ENCODE assay signal across 13 mouse cellular contexts in the genomic region with DNA sequence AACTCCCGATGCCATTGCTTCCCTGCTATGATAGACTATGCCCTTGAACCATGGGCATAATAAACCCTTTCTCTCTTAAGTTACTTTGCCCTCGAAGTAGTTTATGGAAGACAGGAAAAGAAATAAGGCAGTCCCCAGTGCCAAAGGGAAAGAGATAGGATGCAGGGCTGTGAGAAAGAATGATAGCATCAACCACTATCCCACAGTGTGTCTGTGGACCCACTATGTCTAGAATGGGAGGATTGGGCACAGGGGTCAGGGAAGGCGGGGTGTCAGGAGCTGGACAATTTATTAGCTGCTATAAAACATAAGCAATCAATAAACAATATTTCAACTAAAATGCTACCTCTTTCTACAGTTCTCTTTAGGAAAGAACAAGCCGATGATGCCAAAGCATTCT.
A peak's percentile ranks its signal among the peaks of the same experiment; 100 is the strongest.
DNase-seq lines count a peak whose midpoint lies in the region; ATAC-seq lines count a peak whose summit lies in the region.
"Had no signal": no experiment of that assay in that cellular context is flagged by ENCODE, and none has a peak within 500 bp of the region (broad histone marks: within the 10 kb centered on the region; RNA-seq: fewer than 3 reads in every experiment).

No protein-coding gene starts in this region.

- ATAC-seq in forebrain, embryonic 15.5 days (replicated peaks) = peak; percentile 18; the same call in 1 of the 2 replicates
- no peak for ATAC-seq in midbrain, embryonic 12.5 days (ENCODE audit: low FRiP score, low read depth)
- no peak for ATAC-seq in kidney, embryonic 16.5 days (ENCODE audit: low FRiP score, low TSS enrichment)

- H3K9ac ChIP-seq in forebrain, embryonic 15.5 days (replicated peaks) = no peak overlapping the region
- H3K9ac ChIP-seq in midbrain, embryonic 12.5 days (replicated peaks) = no peak overlapping the region
- H3K9ac ChIP-seq in kidney, embryonic 16.5 days (replicated peaks; ENCODE audit: low read length) = no peak overlapping the region

- H3K4me2 ChIP-seq in forebrain, embryonic 15.5 days (replicated peaks) = no peak overlapping the region
- no peak overlapping the region for H3K4me2 ChIP-seq in midbrain, embryonic 12.5 days (replicated peaks)
- H3K4me2 ChIP-seq in kidney, embryonic 16.5 days (replicated peaks; ENCODE audit: low read depth, low read length) = no peak overlapping the region

- no peak overlapping the region for H3K4me3 ChIP-seq in forebrain, embryonic 15.5 days
- no peak overlapping the region for H3K4me3 ChIP-seq in midbrain, embryonic 12.5 days
- no peak overlapping the region for H3K4me3 ChIP-seq in kidney, embryonic 16.5 days (ENCODE audit: low read length)
- H3K4me3 ChIP-seq: megakaryocyte, embryonic 14.5 days had no signal

- H3K27me3 ChIP-seq in forebrain, embryonic 15.5 days = no peaks in the 10 kb centered on the region
- H3K27me3 ChIP-seq in midbrain, embryonic 12.5 days = no peaks in the 10 kb centered on the region
- H3K27me3 ChIP-seq in kidney, embryonic 16.5 days (ENCODE audit: insufficient read depth, low read length) = no peaks in the 10 kb centered on the region
- H3K27me3 ChIP-seq: CH12.LX; megakaryocyte, embryonic 14.5 days had no signal

- no peaks in the 10 kb centered on the region for H3K9me3 ChIP-seq in forebrain, embryonic 15.5 days
- H3K9me3 ChIP-seq in midbrain, embryonic 12.5 days = no peaks in the 10 kb centered on the region
- H3K9me3 ChIP-seq in kidney, embryonic 16.5 days (ENCODE audit: low read length) = no peaks in the 10 kb centered on the region
- H3K9me3 ChIP-seq: megakaryocyte, embryonic 14.5 days had no signal

- no peaks in the 10 kb centered on the region for H3K36me3 ChIP-seq in forebrain, embryonic 15.5 days
- peaks cover 9% of the 10 kb centered on the region for H3K36me3 ChIP-seq in midbrain, embryonic 12.5 days
- H3K36me3 ChIP-seq in kidney, embryonic 16.5 days (ENCODE audit: insufficient read depth, low read length) = no peaks in the 10 kb centered on the region

- peak overlapping the region; percentile 72 for H3K27ac ChIP-seq in forebrain, embryonic 15.5 days (replicated peaks)
- H3K27ac ChIP-seq in midbrain, embryonic 12.5 days (replicated peaks) = peak overlapping the region; percentile 44
- H3K27ac ChIP-seq in kidney, embryonic 16.5 days (ENCODE audit: low read length) = no peak overlapping the region; the same call in 1 of the 2 replicates

- H3K4me1 ChIP-seq in forebrain, embryonic 15.5 days = peaks cover 29% of the 10 kb centered on the region
- H3K4me1 ChIP-seq in midbrain, embryonic 12.5 days = peaks cover 35% of the 10 kb centered on the region
- H3K4me1 ChIP-seq in kidney, embryonic 16.5 days (ENCODE audit: insufficient read depth, low read length) = peaks cover 39% of the 10 kb centered on the region

- WGBS in forebrain, embryonic 15.5 days = 41% methylated on average over 4 of the region's 4 CpGs
- 52% methylated on average over 4 of the region's 4 CpGs for WGBS in midbrain, embryonic 12.5 days
- 27% methylated on average over 4 of the region's 4 CpGs for WGBS in kidney, embryonic 16.5 days

- DNase-seq in retina, postnatal 1 day = peak; percentile 17
- no peak for DNase-seq in retina, embryonic 14.5 days (ENCODE audit: low spot score)
- DNase-seq in frontal cortex, postnatal 36 days (ENCODE audit: low spot score in 2 of 2) = no peak
- no peak for DNase-seq in layer of hippocampus, postnatal 25 days (ENCODE audit: extremely low spot score in 1 of 2, low spot score in 1 of 2)
- DNase-seq: cerebellum, adult 9-10 months; kidney, adult 8-10 months; layer of hippocampus, adult 9-11 months; right cerebral cortex, postnatal 4 days had no signal
